Mouse (Mus musculus) limb, embryonic 13.5 days (tissue): ENCODE results near the gene Kif18b. TPM values are rescaled to one million over a fixed set of nuclear protein-coding genes. Genes with fewer than 3 reads are reported as not detected.

Experiments used
- ATAC-seq: fragments of 200-750 bp; cut with Nextera tagmentation; 2 replicates; pipeline ENCODE4 v1.8.0; 2017; ENCODE audit warnings: low read depth, moderate number of reproducible peaks, moderate TSS enrichment; ENCODE audit not compliant: low FRiP score
- H3K27ac ChIP-seq: fragments of 300-500 bp; sonication (generic); 2 replicates; pipeline ENCODE4 v1.5.1; 2015; ENCODE audit warnings: inconsistent platforms, mild to moderate bottlenecking, moderate library complexity
- H3K27me3 ChIP-seq: fragments of 300-500 bp; sonication (generic); 2 replicates; pipeline ENCODE4 v1.6.1; 2015; ENCODE audit warnings: mild to moderate bottlenecking, inconsistent platforms
- H3K36me3 ChIP-seq: fragments of 300-500 bp; sonication (generic); 2 replicates; pipeline ENCODE4 v1.6.1; 2015; ENCODE audit warnings: inconsistent platforms, mild to moderate bottlenecking, moderate library complexity
- H3K4me1 ChIP-seq: fragments of 300-500 bp; sonication (generic); 2 replicates; pipeline ENCODE4 v1.6.1; 2015; ENCODE audit warnings: inconsistent platforms
- H3K4me2 ChIP-seq: fragments of 300-500 bp; sonication (generic); replicated peaks from 2 replicates; pipeline ENCODE4 v1.6.1; 2015; ENCODE audit warnings: inconsistent platforms, mild to moderate bottlenecking, moderate library complexity
- H3K4me3 ChIP-seq: fragments of 300-500 bp; sonication (generic); 2 replicates; pipeline ENCODE4 v1.5.1; 2015; ENCODE audit warnings: moderate library complexity, mild to moderate bottlenecking, inconsistent platforms
- H3K9ac ChIP-seq: fragments of 300-500 bp; sonication (generic); 2 replicates; pipeline ENCODE4 v1.6.1; 2015; ENCODE audit warnings: mild to moderate bottlenecking, inconsistent platforms
- H3K9me3 ChIP-seq: fragments of 300-500 bp; sonication (generic); 2 replicates; pipeline ENCODE4 v1.6.1; 2016; ENCODE audit warnings: inconsistent platforms
- WGBS: fragments of 180-500 bp; shearing (Covaris S2); methylation state at CpG from one replicate; pipeline ENCODE4 v1.1.7; 2015; 5-methylcytosine and 5-hydroxymethylcytosine counted together
- polyA plus RNA-seq: library from polyadenylated mRNA; unstranded; fragments of >200 nt; fragmentation: Nextera tagmentation; extraction: Ambion mirVana; gene quantifications from 2 replicates; pipeline ENCODE4 v1.2.1, GENCODE M21; 2015

The Kif18b gene
- polyA plus RNA-seq, 1 experiment from 2014 or later = 10.8 TPM

GRCm38 (mm10) chr11:102956962-102957614 lies 32.2 kb upstream of the Kif18b start:
- peak; percentile 67; the same call in 1 of the 2 replicates for ATAC-seq
- no peak overlapping the region for H3K9ac ChIP-seq
- peaks cover 7% of the 10 kb centered on the region; the same call in 1 of the 2 replicates for H3K4me1 ChIP-seq
- H3K27me3 ChIP-seq = peaks cover 35% of the 10 kb centered on the region
- H3K36me3 ChIP-seq = no peaks in the 10 kb centered on the region
- H3K9me3 ChIP-seq = no peaks in the 10 kb centered on the region
- no peak overlapping the region for H3K4me3 ChIP-seq
- no peak overlapping the region for H3K4me2 ChIP-seq
- 49% methylated on average over 16 of the region's 16 CpGs for WGBS
- no peak overlapping the region for H3K27ac ChIP-seq

GRCm38 (mm10) chr11:102952922-102953321 lies 28.0 kb upstream of the Kif18b start:
- Histone ChIP-seq H3K9me3 (no peaks in the 10 kb centered on the region), H3K9ac (no peak overlapping the region), H3K4me2 (no peak overlapping the region), H3K4me3 (no peak overlapping the region), H3K36me3 (no peaks in the 10 kb centered on the region), H3K4me1 (peaks cover 16% of the 10 kb centered on the region), H3K27me3 (peaks cover 70% of the 10 kb centered on the region), H3K27ac (no peak overlapping the region)
- no peak for ATAC-seq
- WGBS = 46% methylated on average over 6 of the region's 6 CpGs

- WGBS = 2% methylated on average over 51 of the region's 51 CpGs
- Histone ChIP-seq H3K27me3 (peaks cover 100% of the 10 kb centered on the region), H3K36me3 (no peaks in the 10 kb centered on the region), H3K4me2 (peak overlapping the region; percentile 86), H3K4me1 (peaks cover 39% of the 10 kb centered on the region), H3K9ac (peak overlapping the region; percentile 72), H3K9me3 (no peaks in the 10 kb centered on the region), H3K4me3 (peak overlapping the region; percentile 54), H3K27ac (no peak overlapping the region)
- no peak for ATAC-seq
These were observed 23.4 kb upstream of the Kif18b start for GRCm38 (mm10) chr11:102948043-102948961.

GRCm38 (mm10) chr11:102946992-102947343 lies 22.0 kb upstream of the Kif18b start:
- Histone ChIP-seq H3K9ac (no peak overlapping the region), H3K36me3 (no peaks in the 10 kb centered on the region), H3K4me3 (peak overlapping the region; percentile 45), H3K4me1 (peaks cover 35% of the 10 kb centered on the region), H3K9me3 (no peaks in the 10 kb centered on the region), H3K27ac (no peak overlapping the region), H3K27me3 (peaks cover 100% of the 10 kb centered on the region), H3K4me2 (peak overlapping the region; percentile 75)
- ATAC-seq = peak; percentile 29; the same call in 1 of the 2 replicates
- 7% methylated on average over 8 of the region's 8 CpGs for WGBS

- peak within 1 kb of the TSS; percentile 75 for H3K4me2 ChIP-seq
- H3K4me1 ChIP-seq = peaks cover 35% of the 10 kb centered on the region
- no peak within 1 kb of the TSS for H3K27ac ChIP-seq
- peak; percentile 86 for ATAC-seq
- peak within 1 kb of the TSS; percentile 45 for H3K4me3 ChIP-seq
- WGBS = under 1% methylated on average over 80 of the region's 87 CpGs
- peak within 1 kb of the TSS; percentile 43 for H3K9ac ChIP-seq
- no peaks in the 10 kb centered on the region for H3K9me3 ChIP-seq
- H3K27me3 ChIP-seq = peaks cover 100% of the 10 kb centered on the region
- no peaks in the 10 kb centered on the region for H3K36me3 ChIP-seq
These were observed 21.5 kb upstream of the Kif18b start, which contains the start of gene C1ql1 for GRCm38 (mm10) chr11:102946265-102946991. Gene C1ql1 (minus strand): TSS chr11:102946688.

- WGBS = 3% methylated on average over 54 of the region's 54 CpGs
- Histone ChIP-seq H3K27ac (no peak overlapping the region), H3K36me3 (no peaks in the 10 kb centered on the region), H3K4me1 (peaks cover 35% of the 10 kb centered on the region), H3K4me3 (peak overlapping the region; percentile 45), H3K9ac (peak overlapping the region; percentile 43; the same call in 1 of the 2 replicates), H3K4me2 (peak overlapping the region; percentile 75), H3K9me3 (no peaks in the 10 kb centered on the region), H3K27me3 (peaks cover 100% of the 10 kb centered on the region)
- no peak for ATAC-seq
These were observed 20.7 kb upstream of the Kif18b start for GRCm38 (mm10) chr11:102945306-102946264.

GRCm38 (mm10) chr11:102941236-102941635 lies 16.3 kb upstream of the Kif18b start:
- Histone ChIP-seq H3K9ac (no peak overlapping the region), H3K4me1 (peaks cover 45% of the 10 kb centered on the region), H3K36me3 (no peaks in the 10 kb centered on the region), H3K4me3 (no peak overlapping the region), H3K4me2 (no peak overlapping the region), H3K27ac (no peak overlapping the region), H3K9me3 (no peaks in the 10 kb centered on the region), H3K27me3 (peaks cover 79% of the 10 kb centered on the region)
- 63% methylated on average over 6 of the region's 6 CpGs for WGBS
- ATAC-seq = no peak

GRCm38 (mm10) chr11:102939024-102939675 lies 14.2 kb upstream of the Kif18b start:
- Histone ChIP-seq H3K27me3 (peaks cover 58% of the 10 kb centered on the region), H3K4me3 (no peak overlapping the region), H3K27ac (no peak overlapping the region), H3K9ac (peak overlapping the region; percentile 48; the same call in 1 of the 2 replicates), H3K9me3 (no peaks in the 10 kb centered on the region), H3K4me1 (peaks cover 32% of the 10 kb centered on the region), H3K4me2 (0 out of 2 replicates have a peak overlapping the region, but pooled peaks have one; percentile 25), H3K36me3 (no peaks in the 10 kb centered on the region)
- ATAC-seq = no peak
- WGBS = 37% methylated on average over 13 of the region's 13 CpGs

GRCm38 (mm10) chr11:102937529-102938182 lies 12.7 kb upstream of the Kif18b start:
- ATAC-seq = no peak

GRCm38 (mm10) chr11:102936272-102936671 lies 11.3 kb upstream of the Kif18b start:
- H3K27me3 ChIP-seq = peaks cover 29% of the 10 kb centered on the region
- H3K27ac ChIP-seq = no peak overlapping the region
- H3K9me3 ChIP-seq = no peaks in the 10 kb centered on the region
- no peak overlapping the region for H3K4me3 ChIP-seq
- WGBS = 21% methylated on average over 4 of the region's 4 CpGs
- H3K4me2 ChIP-seq = no peak overlapping the region
- no peak for ATAC-seq
- H3K9ac ChIP-seq = no peak overlapping the region
- H3K36me3 ChIP-seq = no peaks in the 10 kb centered on the region
- H3K4me1 ChIP-seq = peaks cover 32% of the 10 kb centered on the region

More at GRCm38 (mm10) chr11:102937529-102938182, 12.7 kb upstream of the Kif18b start:
- Histone ChIP-seq H3K36me3 (no peaks in the 10 kb centered on the region), H3K4me3 (no peak overlapping the region), H3K9ac (no peak overlapping the region), H3K27ac (no peak overlapping the region), H3K9me3 (no peaks in the 10 kb centered on the region), H3K4me2 (no peak overlapping the region), H3K27me3 (peaks cover 43% of the 10 kb centered on the region), H3K4me1 (peaks cover 32% of the 10 kb centered on the region)
- WGBS = 36% methylated on average over 3 of the region's 3 CpGs
